Mouse (Mus musculus) heart, postnatal 36 days (tissue): ENCODE data around the gene Cntnap5c. TPM values are rescaled to one million over a fixed set of nuclear protein-coding genes. Genes with fewer than 3 reads are reported as not detected.

Experiments
- total RNA-seq, 2 experiments: library from RNA; stranded (reverse); gene quantifications; 2 replicates each; pipeline ENCODE4 v1.2.3; 2021

The Cntnap5c gene
- total RNA-seq, 2 experiments from 2014 or later: not detected

Other genes with a start within 250 kb of the Cntnap5c start
- under 1 TPM in 1 of 2 experiments, not detected in 1; 0.03 TPM for gene Vmn2r120, start 224.1 kb upstream of the Cntnap5c start, total RNA-seq
- gene Gm21834, start 27.4 kb upstream of the Cntnap5c start, total RNA-seq: not detected